Mouse (Mus musculus) embryonic facial prominence, embryonic 14.5 days (tissue): ENCODE results near the gene Olfr1346. TPM values are rescaled to one million over a fixed set of nuclear protein-coding genes. Genes with fewer than 3 reads are reported as not detected.

Experiments used
- polyA plus RNA-seq: library from polyadenylated mRNA; unstranded; fragments of >200 nt; fragmentation: Nextera tagmentation; extraction: Ambion mirVana; gene quantifications from 2 replicates; pipeline ENCODE4 v1.2.1, GENCODE M21; 2014

Gene Olfr1346
- polyA plus RNA-seq, 1 experiment from 2014 or later: not detected

Other genes starting within 250 kb of the Olfr1346 start
- not detected in 2 replicates for gene Zscan5b, start 244.8 kb upstream of the Olfr1346 start, polyA plus RNA-seq
- gene Epp13, start 214.4 kb upstream of the Olfr1346 start, polyA plus RNA-seq: 0.26 TPM in 1 of 2 replicates, not detected in the other
- 10.4 and 11.9 TPM in 2 replicates for gene Zfp667, start 180.5 kb upstream of the Olfr1346 start, polyA plus RNA-seq
- 6.2 and 6.5 TPM in 2 replicates for gene Zfp583, start 135.8 kb upstream of the Olfr1346 start, polyA plus RNA-seq
- 1.3 and 1.4 TPM in 2 replicates for gene Gm3854, start 123.3 kb upstream of the Olfr1346 start, polyA plus RNA-seq
- gene Zfp78, start 103.8 kb upstream of the Olfr1346 start, polyA plus RNA-seq: 2.9 and 3.2 TPM in 2 replicates
- gene Zfp28, start 83.8 kb upstream of the Olfr1346 start, polyA plus RNA-seq: 8.5 and 8.9 TPM in 2 replicates
- gene Smim17, start 68.4 kb upstream of the Olfr1346 start, polyA plus RNA-seq: 0.12 and 0.18 TPM in 2 replicates
- not detected in 2 replicates for gene Gm20715, start 56.8 kb upstream of the Olfr1346 start, polyA plus RNA-seq
- not detected in 2 replicates for gene Olfr1344, start 28.4 kb upstream of the Olfr1346 start, polyA plus RNA-seq
- 0.06 TPM in 1 of 2 replicates, not detected in the other for gene Olfr1336, start 10.9 kb upstream of the Olfr1346 start, polyA plus RNA-seq
- gene Olfr5, start 19.8 kb downstream of the Olfr1346 start, polyA plus RNA-seq: not detected in 2 replicates
- not detected in 2 replicates for gene Olfr1347, start 32.7 kb downstream of the Olfr1346 start, polyA plus RNA-seq
- not detected in 2 replicates for gene Olfr1348, start 41.6 kb downstream of the Olfr1346 start, polyA plus RNA-seq
- gene Olfr1349, start 55.8 kb downstream of the Olfr1346 start, polyA plus RNA-seq: not detected in 2 replicates
- 0.18 TPM in 1 of 2 replicates, not detected in the other for gene Olfr1350, start 97.7 kb downstream of the Olfr1346 start, polyA plus RNA-seq
- 24.4 and 34.6 TPM in 2 replicates for gene Zim1, start 229.3 kb downstream of the Olfr1346 start, polyA plus RNA-seq